Mouse (Mus musculus) forebrain, embryonic 14.5 days (tissue): ENCODE data around the gene Mcpt8. TPM values are rescaled to one million over a fixed set of nuclear protein-coding genes. Genes with fewer than 3 reads are reported as not detected.
"Not testable (repeated sequence)": the region's sequence is repeated elsewhere in the genome, so short reads cannot be mapped to it uniquely, and the experiment has no call there.

Source experiments
- ATAC-seq: fragments of 200-750 bp; cut with Nextera tagmentation; 2 replicates; pipeline ENCODE4 v1.8.0; 2017; ENCODE audit warnings: mild to moderate bottlenecking, moderate library complexity
- DNase-seq: peaks from one replicate; pipeline ENCODE4 v3.0.0-alpha.2; 2015; ENCODE audit warnings: low spot score
- H3K27ac ChIP-seq: fragments of 300-500 bp; sonication (generic); 2 replicates; pipeline ENCODE4 v1.5.1; 2014; ENCODE audit warnings: low read depth, mild to moderate bottlenecking, control low read depth, low read length, moderate library complexity
- H3K27me3 ChIP-seq: fragments of 300-500 bp; sonication (generic); replicated peaks from 2 replicates; pipeline ENCODE4 v1.6.1; 2014; ENCODE audit warnings: low read length, control low read depth, mixed read lengths; ENCODE audit not compliant: control insufficient read depth, insufficient read depth
- H3K36me3 ChIP-seq: fragments of 300-500 bp; sonication (generic); 2 replicates; pipeline ENCODE4 v1.6.1; 2014; ENCODE audit warnings: low read length, control low read depth; ENCODE audit not compliant: control insufficient read depth, insufficient read depth
- H3K4me1 ChIP-seq: fragments of 300-500 bp; sonication (generic); 2 replicates; pipeline ENCODE4 v1.6.1; 2014; ENCODE audit warnings: antibody characterized with exemption, low read length, control low read depth; ENCODE audit not compliant: control insufficient read depth, insufficient read depth
- H3K4me2 ChIP-seq: fragments of 300-500 bp; sonication (generic); 2 replicates; pipeline ENCODE4 v1.6.1; 2014; ENCODE audit warnings: mild to moderate bottlenecking, control low read depth, low read length
- H3K4me3 ChIP-seq: fragments of 300-500 bp; sonication (generic); 2 replicates; pipeline ENCODE4 v1.5.1; 2014; ENCODE audit warnings: low read depth, low read length, control low read depth
- H3K9ac ChIP-seq: fragments of 300-500 bp; sonication (generic); 2 replicates; pipeline ENCODE4 v1.6.1; 2014; ENCODE audit warnings: mild to moderate bottlenecking, low read length, control low read depth, moderate library complexity
- H3K9me3 ChIP-seq: fragments of 300-500 bp; sonication (generic); replicated peaks from 2 replicates; pipeline ENCODE4 v1.6.1; 2016; ENCODE audit warnings: low read length, control low read depth, mixed read lengths; ENCODE audit not compliant: control insufficient read depth
- WGBS: fragments of 180-500 bp; shearing (Covaris S2); extraction: QIAGEN DNeasy Blood & Tissue Kit; methylation state at CpG from one replicate; pipeline ENCODE4 v1.1.7; 2014; 5-methylcytosine and 5-hydroxymethylcytosine counted together
- polyA plus RNA-seq: library from polyadenylated mRNA; unstranded; fragments of >200 nt; fragmentation: Nextera tagmentation; extraction: Ambion mirVana; gene quantifications from 2 replicates; pipeline ENCODE4 v1.2.1, GENCODE M21; 2014

Mcpt8 gene
- polyA plus RNA-seq, result 0.22 TPM in 1 of 2 replicates, not detected in the other

DNA sequence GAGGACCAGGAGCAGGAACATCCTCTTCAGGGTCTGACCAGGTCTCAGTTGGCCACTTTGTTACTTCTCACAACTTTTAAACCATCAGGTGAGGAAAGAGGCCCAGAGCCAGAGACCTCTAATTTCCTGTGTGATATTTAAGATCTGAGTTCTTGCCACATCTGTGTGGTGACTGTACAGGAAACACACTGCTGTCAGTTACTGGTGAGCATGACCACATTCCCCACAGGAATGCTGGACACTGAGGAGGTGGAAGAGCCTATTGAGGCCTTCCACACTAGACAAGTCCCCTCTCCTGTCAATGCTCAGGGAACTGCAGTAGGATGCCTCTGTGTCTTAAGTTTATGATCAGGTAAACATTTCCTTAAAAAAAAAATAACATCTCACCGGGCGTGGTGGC is at the start of gene Mcpt8:
TSS of gene Mcpt8 (minus strand) at position 107 of the 400 bp plus-strand sequence.
- ATAC-seq (no peak), DNase-seq (no peak)
- Histone ChIP-seq H3K27ac (no peak within 1 kb of the TSS), H3K27me3 (no peaks in the 10 kb centered on the region), H3K4me3 (no peak within 1 kb of the TSS), H3K9me3 (no peaks in the 10 kb centered on the region), H3K4me1 (no peaks in the 10 kb centered on the region), H3K36me3 (no peaks in the 10 kb centered on the region), H3K9ac (no peak within 1 kb of the TSS), H3K4me2 (no peak within 1 kb of the TSS)
- WGBS, result 96% methylated on average over 2 of the region's 2 CpGs

GRCm38 (mm10) chr14:56133675-56134074 is 48.6 kb upstream of the Mcpt8 start:
- WGBS, result 79% methylated on average over 1 of the region's 1 CpGs
- not testable (repeated sequence) for H3K36me3 ChIP-seq, H3K9me3 ChIP-seq, DNase-seq, H3K4me2 ChIP-seq, ATAC-seq, H3K9ac ChIP-seq, H3K27ac ChIP-seq, H3K27me3 ChIP-seq, H3K4me1 ChIP-seq, H3K4me3 ChIP-seq

- ATAC-seq, DNase-seq, H3K9ac ChIP-seq, H3K36me3 ChIP-seq, H3K4me1 ChIP-seq, H3K4me3 ChIP-seq, H3K4me2 ChIP-seq, H3K27me3 ChIP-seq, H3K27ac ChIP-seq, H3K9me3 ChIP-seq: not testable (repeated sequence)
- WGBS, result 77% methylated on average over 2 of the region's 2 CpGs
Measured at GRCm38 (mm10) chr14:56132508-56132907, 47.4 kb upstream of the Mcpt8 start, which contains the start of gene Gzmd. Gzmd (minus strand) TSS chr14:56132608.

DNA sequence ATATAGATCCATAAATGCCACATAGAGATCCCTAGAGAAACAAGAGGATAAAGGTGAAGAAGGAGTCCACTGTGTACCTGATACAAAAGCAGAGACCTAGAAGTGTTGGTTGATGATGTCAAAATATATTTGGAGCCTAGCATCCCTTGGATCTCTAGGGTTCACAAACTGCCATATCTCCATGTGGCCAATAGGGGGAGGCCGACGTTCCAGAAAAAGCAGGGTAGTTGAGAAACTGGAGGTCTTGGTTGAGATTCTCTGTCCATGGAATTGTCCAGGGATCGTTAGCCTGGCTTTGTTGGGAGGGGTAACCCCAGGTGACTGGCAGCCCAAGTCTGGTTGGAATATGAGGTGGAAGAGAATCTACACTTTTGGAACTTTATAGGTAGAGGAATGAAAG is 43.3 kb upstream of the Mcpt8 start:
- Histone ChIP-seq H3K36me3 (no peaks in the 10 kb centered on the region), H3K9me3 (no peaks in the 10 kb centered on the region), H3K4me1 (no peaks in the 10 kb centered on the region), H3K4me3 (no peak overlapping the region), H3K9ac (no peak overlapping the region), H3K27ac (no peak overlapping the region), H3K4me2 (no peak overlapping the region), H3K27me3 (no peaks in the 10 kb centered on the region)
- WGBS, result 52% methylated on average over 3 of the region's 3 CpGs
- ATAC-seq (no peak), DNase-seq (no peak)

DNA sequence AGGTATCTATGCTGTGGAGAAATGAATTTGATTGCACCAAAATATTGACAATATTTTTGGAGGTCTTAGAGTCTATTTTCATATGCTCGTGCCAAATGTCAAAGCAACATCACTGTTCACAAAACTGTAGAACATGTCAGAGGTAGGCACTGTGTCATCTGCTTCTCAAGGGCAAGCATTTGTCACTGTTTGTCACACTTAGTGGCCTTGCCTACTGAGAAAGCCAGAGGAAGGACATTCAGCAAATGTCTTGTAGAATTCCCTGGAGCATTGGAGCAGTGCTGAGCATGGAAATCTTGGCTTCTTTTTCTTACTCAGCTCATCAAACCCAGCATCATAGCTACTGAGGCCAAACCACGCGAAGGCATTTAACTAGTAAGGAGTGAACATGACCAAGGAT is 38.4 kb upstream of the Mcpt8 start:
- no peaks in the 10 kb centered on the region for H3K9me3 ChIP-seq
- no peak for ATAC-seq
- H3K4me1 ChIP-seq, result no peaks in the 10 kb centered on the region
- no peak overlapping the region for H3K4me2 ChIP-seq
- H3K4me3 ChIP-seq, result no peak overlapping the region
- DNase-seq, result no peak
- no peaks in the 10 kb centered on the region for H3K36me3 ChIP-seq
- H3K27me3 ChIP-seq, result no peaks in the 10 kb centered on the region
- 81% methylated on average over 3 of the region's 3 CpGs for WGBS
- no peak overlapping the region for H3K9ac ChIP-seq
- H3K27ac ChIP-seq, result no peak overlapping the region

GRCm38 (mm10) chr14:56120525-56120924 is 35.5 kb upstream of the Mcpt8 start, which contains the start of gene Gzme:
Gzme (minus strand) TSS chr14:56120625.
- Histone ChIP-seq H3K27ac (no peak within 1 kb of the TSS), H3K9ac (no peak within 1 kb of the TSS), H3K9me3 (no peaks in the 10 kb centered on the region), H3K27me3 (no peaks in the 10 kb centered on the region), H3K4me3 (no peak within 1 kb of the TSS), H3K4me2 (no peak within 1 kb of the TSS), H3K4me1 (no peaks in the 10 kb centered on the region), H3K36me3 (no peaks in the 10 kb centered on the region)
- ATAC-seq, result no peak
- DNase-seq, result no peak

DNA sequence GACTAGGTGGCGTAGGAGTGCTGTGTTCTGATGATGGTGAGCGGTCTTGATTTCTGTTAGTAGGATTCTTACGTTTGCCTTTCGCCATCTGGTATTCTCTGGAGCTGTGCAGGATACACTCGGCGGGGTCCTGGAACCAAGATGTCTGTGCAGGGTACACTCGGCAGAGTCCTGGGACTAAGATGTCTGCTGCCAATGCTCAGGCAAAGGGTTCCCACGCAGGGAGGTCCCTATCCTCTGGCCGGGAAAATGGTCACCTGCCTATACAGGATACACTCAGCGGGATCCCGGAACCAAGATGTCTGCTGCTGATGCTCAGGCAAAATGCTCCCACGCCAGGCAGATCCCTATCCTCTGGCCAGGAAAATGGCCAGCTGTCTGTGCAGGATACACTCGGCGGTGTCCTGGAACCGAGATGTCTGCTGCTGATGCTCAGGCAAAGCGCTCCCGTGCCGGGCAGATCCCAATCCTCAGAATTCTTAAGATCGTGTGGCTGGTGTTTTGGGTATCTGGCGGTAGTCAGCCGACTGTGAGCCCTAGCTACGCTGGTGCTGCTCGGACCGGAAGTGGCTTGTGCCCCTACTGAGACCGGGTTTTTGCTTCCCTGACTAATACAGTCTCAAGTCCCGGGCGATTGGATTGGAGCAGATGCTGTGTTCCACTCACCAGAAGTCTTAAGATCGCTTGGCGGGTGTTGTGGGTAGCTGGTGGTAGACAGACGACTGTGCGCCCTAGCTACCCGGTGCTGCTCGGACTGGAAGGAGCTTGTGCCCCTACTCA is 30.6 kb upstream of the Mcpt8 start:
- ATAC-seq, H3K9ac ChIP-seq, DNase-seq, H3K36me3 ChIP-seq, H3K27me3 ChIP-seq, H3K9me3 ChIP-seq, H3K4me1 ChIP-seq, H3K4me3 ChIP-seq, H3K27ac ChIP-seq, H3K4me2 ChIP-seq: not testable (repeated sequence)
- 95% methylated on average over 33 of the region's 33 CpGs for WGBS

- DNase-seq (no peak), ATAC-seq (no peak)
- H3K4me2 ChIP-seq, result no peak overlapping the region
- H3K27ac ChIP-seq, result no peak overlapping the region
- no peaks in the 10 kb centered on the region for H3K27me3 ChIP-seq
- no peaks in the 10 kb centered on the region for H3K9me3 ChIP-seq
- 84% methylated on average over 13 of the region's 13 CpGs for WGBS
- no peak overlapping the region for H3K4me3 ChIP-seq
- H3K4me1 ChIP-seq, result no peaks in the 10 kb centered on the region
- H3K36me3 ChIP-seq, result no peaks in the 10 kb centered on the region
- H3K9ac ChIP-seq, result no peak overlapping the region
Measured at GRCm38 (mm10) chr14:56105447-56106180, 20.5 kb upstream of the Mcpt8 start.

GRCm38 (mm10) chr14:56105016-56105415 is 19.9 kb upstream of the Mcpt8 start:
- H3K36me3 ChIP-seq, result no peaks in the 10 kb centered on the region
- H3K9ac ChIP-seq, result no peak overlapping the region
- H3K9me3 ChIP-seq, result no peaks in the 10 kb centered on the region
- ATAC-seq, result no peak
- no peaks in the 10 kb centered on the region for H3K4me1 ChIP-seq
- WGBS, result 95% methylated on average over 5 of the region's 5 CpGs
- no peak overlapping the region for H3K27ac ChIP-seq
- H3K4me3 ChIP-seq, result no peak overlapping the region
- H3K4me2 ChIP-seq, result no peak overlapping the region
- no peak for DNase-seq
- no peaks in the 10 kb centered on the region for H3K27me3 ChIP-seq
